Mouse (Mus musculus): ENCODE measurements around the gene Pga5. TPM values are rescaled to one million over a fixed set of nuclear protein-coding genes. Genes with fewer than 3 reads are reported as not detected.

Pga5 gene
- polyA plus RNA-seq, 1 experiment from 2014 or later: not detected

DNA sequence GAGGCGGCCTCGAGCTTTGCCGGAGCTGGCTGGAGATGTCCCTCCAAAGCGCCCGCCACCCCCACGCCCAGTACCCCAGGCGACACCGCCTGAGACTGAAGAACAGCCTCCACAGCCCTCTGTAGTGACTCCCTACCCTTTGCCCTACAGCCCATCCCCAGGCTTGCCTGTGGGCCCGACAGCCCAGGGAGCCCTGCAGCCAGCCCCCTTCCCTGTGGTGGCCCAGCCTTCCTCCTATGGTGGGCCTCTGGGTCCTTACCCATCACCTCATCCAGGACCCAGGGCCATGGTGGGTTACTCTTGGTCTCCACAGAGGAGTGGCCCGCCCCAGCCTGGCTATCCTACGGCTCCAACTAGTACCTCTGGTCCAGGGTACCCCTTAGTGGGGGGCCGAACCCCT, 34.8 kb upstream of the Pga5 start:
- no peak for DNase-seq (ENCODE audit: low spot score)
- WGBS: 95% methylated on average over 12 of the region's 12 CpGs
- H3K4me3 ChIP-seq: no peak overlapping the region
- no peaks in the 10 kb centered on the region for H3K27me3 ChIP-seq (replicated peaks; ENCODE audit: low read depth, poor library complexity, severe bottlenecking)
- peaks cover 61% of the 10 kb centered on the region for H3K36me3 ChIP-seq (replicated peaks)
- no peaks in the 10 kb centered on the region for H3K9me3 ChIP-seq
- H3K4me1 ChIP-seq: peaks cover 12% of the 10 kb centered on the region
- H3K27ac ChIP-seq (replicated peaks): no peak overlapping the region

DNA sequence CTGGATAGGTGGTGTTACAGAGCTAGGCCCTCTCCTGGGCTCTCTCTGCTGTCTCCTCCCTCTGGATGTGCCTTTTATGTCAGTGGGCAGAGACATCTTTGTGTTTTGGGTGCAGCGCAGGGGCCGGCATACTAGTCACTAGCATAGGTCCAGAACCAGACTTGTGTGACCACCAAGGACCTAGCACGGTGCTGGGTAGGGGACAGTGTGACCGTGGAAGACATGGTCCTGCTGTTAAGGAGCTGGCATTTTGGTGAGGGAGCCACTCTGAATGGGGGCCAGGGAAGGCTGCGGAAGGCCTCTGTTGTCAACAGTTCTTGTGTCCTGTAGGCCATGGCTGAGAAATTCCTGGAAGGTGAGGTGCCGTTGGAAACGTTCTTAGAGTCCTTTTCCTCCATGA, 34.3 kb upstream of the Pga5 start:
- peaks cover 12% of the 10 kb centered on the region for H3K4me1 ChIP-seq
- H3K9me3 ChIP-seq: no peaks in the 10 kb centered on the region
- DNase-seq (ENCODE audit: low spot score): no peak
- no peaks in the 10 kb centered on the region for H3K27me3 ChIP-seq (replicated peaks; ENCODE audit: low read depth, poor library complexity, severe bottlenecking)
- H3K36me3 ChIP-seq (replicated peaks): peaks cover 65% of the 10 kb centered on the region
- 96% methylated on average over 7 of the region's 7 CpGs for WGBS
- H3K27ac ChIP-seq (replicated peaks): no peak overlapping the region
- H3K4me3 ChIP-seq: no peak overlapping the region

DNA sequence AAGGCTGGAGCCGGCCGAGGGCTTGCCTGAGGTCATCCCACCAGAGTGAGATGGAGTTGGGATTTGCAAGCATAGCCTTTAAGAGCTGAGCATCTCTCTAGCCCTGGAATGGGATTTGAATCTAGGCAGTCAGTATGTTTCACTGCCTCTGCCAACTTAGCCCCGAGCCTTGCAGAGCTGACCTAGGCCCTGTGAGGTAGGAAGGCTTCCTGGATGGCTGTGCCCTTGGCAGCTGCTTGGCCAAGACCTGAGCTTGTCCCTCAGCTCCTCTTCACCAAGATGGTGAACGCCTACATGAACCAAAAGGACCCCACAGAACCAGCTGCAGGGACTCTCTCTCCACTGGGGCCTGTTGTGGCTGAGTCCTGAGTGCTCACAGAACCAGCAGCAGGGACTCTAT, 32.9 kb upstream of the Pga5 start:
- H3K4me1 ChIP-seq: peaks cover 12% of the 10 kb centered on the region
- H3K36me3 ChIP-seq (replicated peaks): peaks cover 78% of the 10 kb centered on the region
- no peak for DNase-seq (ENCODE audit: low spot score)
- 93% methylated on average over 4 of the region's 4 CpGs for WGBS
- no peaks in the 10 kb centered on the region for H3K27me3 ChIP-seq (replicated peaks; ENCODE audit: low read depth, poor library complexity, severe bottlenecking)
- no peak overlapping the region for H3K4me3 ChIP-seq
- H3K27ac ChIP-seq (replicated peaks): no peak overlapping the region
- H3K9me3 ChIP-seq: no peaks in the 10 kb centered on the region

DNA sequence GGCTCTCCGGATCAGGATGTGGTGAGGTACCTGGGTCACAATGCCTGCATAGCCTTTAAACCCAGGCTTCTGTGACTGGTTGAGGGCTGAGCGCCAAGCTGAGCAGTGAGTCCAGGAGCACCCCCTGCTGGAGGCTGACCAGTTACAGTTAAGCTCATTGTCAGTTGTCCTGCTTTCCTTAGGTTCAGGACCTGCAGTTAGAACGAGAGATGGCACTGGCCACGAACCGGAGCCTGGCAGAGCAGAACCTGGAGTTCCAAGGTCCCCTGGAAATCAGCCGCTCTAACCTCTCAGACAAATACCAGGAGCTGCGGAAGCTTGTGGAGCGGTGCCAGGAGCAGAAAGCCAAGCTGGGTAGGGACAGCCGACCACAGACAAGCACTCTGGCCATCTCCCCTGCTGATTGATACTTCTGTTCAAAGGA, 32.2 kb upstream of the Pga5 start:
- WGBS: 83% methylated on average over 9 of the region's 9 CpGs
- Histone ChIP-seq H3K4me3 (no peak overlapping the region), H3K27me3 (replicated peaks; ENCODE audit: low read depth, poor library complexity, severe bottlenecking) (no peaks in the 10 kb centered on the region), H3K4me1 (peaks cover 16% of the 10 kb centered on the region), H3K9me3 (no peaks in the 10 kb centered on the region), H3K36me3 (replicated peaks) (peaks cover 78% of the 10 kb centered on the region), H3K27ac (replicated peaks) (0 out of 2 replicates have a peak overlapping the region, but pooled peaks have one; percentile 4)
- DNase-seq (ENCODE audit: low spot score): peak; percentile 50

DNA sequence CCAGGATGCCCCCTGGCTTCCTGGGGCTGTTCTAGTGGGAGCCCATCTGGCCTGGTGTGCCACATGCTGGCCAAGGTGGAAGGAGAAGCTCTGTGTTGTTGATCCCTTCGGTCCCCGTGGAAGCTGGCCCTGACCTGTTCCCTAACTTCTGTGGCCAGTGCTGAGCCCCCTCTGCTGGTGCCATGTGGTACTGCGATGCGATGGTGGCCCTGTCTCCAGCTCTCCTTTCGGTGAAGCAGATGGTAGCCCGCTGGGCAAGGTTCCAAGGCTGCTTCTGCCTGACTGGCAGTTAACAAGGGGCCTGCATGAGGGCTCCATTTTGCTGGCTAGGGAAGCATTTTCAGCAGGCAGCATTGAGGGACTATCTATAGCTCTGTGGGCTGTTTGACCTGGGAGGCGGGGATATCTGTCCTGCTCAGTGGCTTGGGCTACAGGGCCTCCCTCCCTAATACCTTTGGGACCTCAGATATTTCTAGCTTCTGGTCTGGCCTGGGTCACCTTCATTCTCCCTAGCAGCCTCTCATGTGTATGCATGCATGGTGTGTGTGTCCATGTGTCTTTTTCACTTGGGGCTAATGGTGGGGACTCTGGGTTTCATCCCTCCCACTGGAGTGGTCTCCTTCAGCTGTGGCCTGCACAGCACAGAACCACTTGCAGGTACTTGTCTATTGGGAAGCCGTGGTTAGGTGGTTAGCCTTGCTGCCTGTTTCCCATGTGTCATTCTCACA, 31.7 kb upstream of the Pga5 start:
- Histone ChIP-seq H3K27ac (replicated peaks) (peak overlapping the region; percentile 48), H3K27me3 (replicated peaks; ENCODE audit: low read depth, poor library complexity, severe bottlenecking) (no peaks in the 10 kb centered on the region), H3K4me1 (peaks cover 18% of the 10 kb centered on the region), H3K4me3 (no peak overlapping the region), H3K9me3 (no peaks in the 10 kb centered on the region), H3K36me3 (replicated peaks) (peaks cover 78% of the 10 kb centered on the region)
- peak; percentile 91 for DNase-seq (ENCODE audit: low spot score)
- 31% methylated on average over 8 of the region's 8 CpGs for WGBS

DNA sequence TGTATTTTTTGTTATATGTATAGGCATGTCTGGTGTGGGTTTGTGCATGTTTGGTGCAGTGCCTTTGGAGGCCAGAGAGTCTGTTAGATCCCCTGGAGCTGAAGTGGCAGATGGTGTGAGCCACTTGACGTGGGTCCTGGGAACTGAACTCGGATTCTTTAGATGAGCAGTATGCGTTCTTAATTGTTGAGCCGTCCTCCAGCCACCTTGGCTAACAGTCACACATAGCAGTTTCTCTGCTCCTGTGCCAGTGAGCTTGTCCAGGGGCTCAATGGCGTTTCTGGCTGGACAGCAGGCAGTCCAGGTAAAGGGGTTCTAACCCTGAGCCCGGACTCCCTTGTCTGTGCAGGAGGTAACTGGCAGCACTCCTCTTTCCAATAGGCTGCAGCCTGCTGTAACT, 31.0 kb upstream of the Pga5 start:
- H3K4me3 ChIP-seq: no peak overlapping the region
- 75% methylated on average over 6 of the region's 6 CpGs for WGBS
- H3K27ac ChIP-seq (replicated peaks): peak overlapping the region; percentile 48
- DNase-seq (ENCODE audit: low spot score): no peak
- no peaks in the 10 kb centered on the region for H3K27me3 ChIP-seq (replicated peaks; ENCODE audit: low read depth, poor library complexity, severe bottlenecking)
- H3K9me3 ChIP-seq: no peaks in the 10 kb centered on the region
- H3K4me1 ChIP-seq: peaks cover 16% of the 10 kb centered on the region
- H3K36me3 ChIP-seq (replicated peaks): peaks cover 74% of the 10 kb centered on the region

DNA sequence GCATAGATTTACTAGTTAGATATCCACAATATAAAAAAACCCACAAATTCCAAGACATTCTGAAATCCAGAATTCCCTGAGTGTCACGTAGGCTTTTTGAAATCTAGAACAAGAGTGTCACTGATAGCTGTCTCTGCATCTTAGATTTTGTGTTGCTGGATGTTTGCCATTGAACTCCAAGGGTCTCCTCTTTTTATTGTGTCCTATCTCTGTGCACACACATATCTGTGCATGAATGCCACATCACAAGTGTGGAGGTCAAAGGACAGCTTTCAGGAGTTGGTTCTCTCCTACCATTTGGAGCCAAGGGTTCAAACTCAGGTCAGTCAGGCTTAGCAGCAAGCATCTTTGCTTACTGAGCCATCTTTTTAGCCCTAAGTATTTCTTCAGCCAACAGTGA, 30.0 kb upstream of the Pga5 start:
- H3K4me3 ChIP-seq: no peak overlapping the region
- peaks cover 19% of the 10 kb centered on the region for H3K4me1 ChIP-seq
- no peak overlapping the region for H3K27ac ChIP-seq (replicated peaks)
- peaks cover 69% of the 10 kb centered on the region for H3K36me3 ChIP-seq (replicated peaks)
- WGBS: 93% methylated on average over 1 of the region's 1 CpGs
- no peaks in the 10 kb centered on the region for H3K9me3 ChIP-seq
- DNase-seq (ENCODE audit: low spot score): no peak
- H3K27me3 ChIP-seq (replicated peaks; ENCODE audit: low read depth, poor library complexity, severe bottlenecking): no peaks in the 10 kb centered on the region

DNA sequence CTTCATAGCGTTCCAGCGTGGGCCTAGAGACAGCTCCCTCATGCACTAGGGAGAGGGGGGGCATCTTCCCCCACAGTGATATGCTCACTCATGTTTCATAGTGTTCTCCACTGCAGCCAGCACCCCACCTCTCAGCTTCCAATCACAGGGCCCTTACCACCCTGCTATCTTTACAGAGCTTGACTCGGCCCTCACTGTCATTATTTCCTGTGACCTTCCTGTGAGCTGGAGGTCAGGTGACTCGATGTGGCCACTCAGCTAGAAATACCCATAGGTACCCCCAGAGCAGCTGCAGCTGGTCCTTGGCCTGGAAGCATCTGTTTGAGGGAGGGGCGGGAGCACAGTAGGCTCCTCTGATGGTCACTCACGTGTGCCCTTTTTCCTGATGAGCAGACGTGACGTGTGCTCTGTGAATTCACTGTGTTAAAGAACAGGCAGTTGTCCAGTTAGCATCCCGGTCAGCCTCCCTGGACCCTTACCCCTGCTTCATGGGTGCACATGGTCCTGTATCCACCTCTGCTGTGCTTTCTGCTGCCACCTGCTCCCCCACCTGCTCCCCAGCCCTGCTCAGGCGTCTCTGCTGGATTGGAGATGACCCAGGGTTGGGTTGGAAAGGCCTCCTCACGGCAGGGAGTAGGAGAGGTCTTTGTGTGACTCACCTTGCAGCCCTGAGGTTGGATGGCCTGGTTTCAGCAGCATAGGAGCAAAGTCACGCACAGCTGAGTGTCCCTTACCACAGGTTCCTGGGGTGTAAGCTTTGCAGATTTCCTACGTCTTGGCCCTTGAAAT, 29.4 kb upstream of the Pga5 start:
- Histone ChIP-seq H3K9me3 (no peaks in the 10 kb centered on the region), H3K27me3 (replicated peaks; ENCODE audit: low read depth, poor library complexity, severe bottlenecking) (no peaks in the 10 kb centered on the region), H3K36me3 (replicated peaks) (peaks cover 63% of the 10 kb centered on the region), H3K4me3 (no peak overlapping the region), H3K4me1 (peaks cover 22% of the 10 kb centered on the region), H3K27ac (replicated peaks) (no peak overlapping the region)
- 80% methylated on average over 13 of the region's 13 CpGs for WGBS
- no peak for DNase-seq (ENCODE audit: low spot score)

DNA sequence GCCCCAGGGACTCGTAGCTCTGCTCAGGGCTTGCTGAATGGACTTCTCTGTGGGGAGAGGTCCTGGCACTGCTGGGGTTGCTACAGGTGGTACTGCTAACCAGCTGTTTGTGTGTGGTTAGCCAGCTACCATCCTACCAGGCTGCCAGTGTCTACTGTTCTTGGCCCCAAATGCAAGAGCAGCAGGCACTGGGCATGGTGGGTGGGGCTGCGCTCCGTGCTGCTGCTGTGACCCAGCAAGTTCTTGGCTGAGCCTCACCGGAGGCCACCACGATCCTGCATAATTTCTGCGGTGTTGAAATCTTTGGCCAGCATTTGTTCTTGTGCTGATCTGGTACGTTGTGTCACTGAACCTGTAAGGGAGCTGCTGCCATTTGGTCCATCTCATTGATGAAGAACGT, 25.6 kb upstream of the Pga5 start:
- no peak for DNase-seq (ENCODE audit: low spot score)
- peaks cover 50% of the 10 kb centered on the region for H3K4me1 ChIP-seq
- no peak overlapping the region for H3K27ac ChIP-seq (replicated peaks)
- H3K9me3 ChIP-seq: no peaks in the 10 kb centered on the region
- H3K36me3 ChIP-seq (replicated peaks): peaks cover 29% of the 10 kb centered on the region
- H3K27me3 ChIP-seq (replicated peaks; ENCODE audit: low read depth, poor library complexity, severe bottlenecking): no peaks in the 10 kb centered on the region
- H3K4me3 ChIP-seq: no peak overlapping the region
- 94% methylated on average over 8 of the region's 8 CpGs for WGBS

DNA sequence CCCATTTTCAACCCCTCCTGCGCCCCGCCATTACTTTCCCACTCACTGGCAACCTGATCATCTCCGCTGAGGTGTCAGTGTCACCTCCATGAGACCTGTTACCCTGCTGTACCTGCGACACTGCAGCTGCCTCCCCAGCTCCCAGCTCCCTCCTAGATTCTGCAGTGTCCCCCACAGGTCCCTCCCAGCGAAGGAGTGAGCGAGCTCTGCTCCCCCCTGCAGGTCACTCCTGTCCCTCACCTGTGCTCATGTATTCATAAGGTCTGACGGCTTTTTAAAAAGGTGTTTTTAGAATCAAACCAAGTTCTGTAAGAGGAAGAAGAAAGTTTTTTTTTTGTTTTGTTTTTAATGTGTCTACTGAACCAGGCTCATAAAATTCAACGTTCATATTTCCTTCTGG, 24.3 kb upstream of the Pga5 start:
- Histone ChIP-seq H3K9me3 (no peaks in the 10 kb centered on the region), H3K36me3 (replicated peaks) (peaks cover 17% of the 10 kb centered on the region), H3K27ac (replicated peaks) (no peak overlapping the region), H3K4me3 (no peak overlapping the region), H3K27me3 (replicated peaks; ENCODE audit: low read depth, poor library complexity, severe bottlenecking) (no peaks in the 10 kb centered on the region), H3K4me1 (peaks cover 63% of the 10 kb centered on the region)
- 79% methylated on average over 8 of the region's 8 CpGs for WGBS
- DNase-seq (ENCODE audit: low spot score): no peak

DNA sequence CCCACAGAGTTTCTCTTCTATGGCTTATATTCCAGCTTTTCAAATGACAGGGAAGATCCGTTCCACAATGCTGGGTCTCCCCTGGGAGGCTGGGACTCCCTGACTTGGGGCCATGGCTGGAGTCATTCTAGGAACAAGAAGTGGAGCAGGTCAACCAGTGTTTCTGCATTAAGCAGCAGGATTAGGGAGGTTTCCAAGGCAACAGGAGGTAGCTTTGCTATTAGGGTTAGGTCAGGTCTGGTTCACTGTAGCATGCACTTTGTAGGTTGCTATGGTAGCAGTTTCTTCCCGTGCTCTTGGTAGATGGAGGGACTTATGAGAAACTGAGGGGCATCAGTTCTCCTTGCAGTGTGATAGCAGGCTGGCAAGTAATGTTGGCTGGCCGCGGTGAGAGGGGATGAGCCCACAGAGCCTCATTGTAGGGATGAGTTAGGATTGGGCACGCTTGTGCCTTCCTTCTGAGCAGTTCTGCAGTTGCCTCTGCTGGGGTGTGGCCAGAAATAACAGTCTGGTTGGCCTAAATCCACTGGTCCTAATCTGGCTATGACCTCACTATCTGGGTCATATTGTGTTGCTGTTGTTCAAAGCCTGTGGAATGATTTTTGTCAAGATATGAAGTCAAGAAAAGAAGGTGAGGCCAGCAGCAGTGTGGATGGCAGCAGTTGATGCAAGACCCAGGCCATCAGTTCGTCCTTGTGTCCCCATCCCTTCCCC, 23.3 kb upstream of the Pga5 start:
- H3K27me3 ChIP-seq (replicated peaks; ENCODE audit: low read depth, poor library complexity, severe bottlenecking): no peaks in the 10 kb centered on the region
- no peak for DNase-seq (ENCODE audit: low spot score)
- 67% methylated on average over 6 of the region's 6 CpGs for WGBS
- H3K27ac ChIP-seq (replicated peaks): no peak overlapping the region
- H3K4me1 ChIP-seq: peaks cover 69% of the 10 kb centered on the region
- no peaks in the 10 kb centered on the region for H3K9me3 ChIP-seq
- peaks cover 7% of the 10 kb centered on the region for H3K36me3 ChIP-seq (replicated peaks)
- H3K4me3 ChIP-seq: no peak overlapping the region

DNA sequence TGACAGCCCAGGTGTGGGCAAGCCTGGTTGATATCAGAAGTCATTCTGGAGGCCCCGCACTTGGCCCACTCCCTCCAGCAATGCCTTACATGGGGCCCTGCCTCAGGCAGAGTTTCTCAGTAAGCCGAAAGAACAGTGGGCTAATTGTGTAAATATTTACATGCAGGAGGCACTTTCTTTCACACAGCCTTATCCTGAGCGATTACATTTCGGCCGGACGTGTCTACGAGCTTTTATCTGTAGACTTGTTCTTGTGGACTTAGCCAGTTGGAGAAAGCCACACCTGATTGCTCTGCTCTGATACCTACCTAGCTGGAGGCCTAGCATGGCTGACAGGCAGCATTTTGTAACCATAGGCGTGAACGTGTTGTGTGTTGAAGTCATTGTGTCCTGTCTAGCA, 22.0 kb upstream of the Pga5 start:
- no peak overlapping the region for H3K4me3 ChIP-seq
- H3K27me3 ChIP-seq (replicated peaks; ENCODE audit: low read depth, poor library complexity, severe bottlenecking): no peaks in the 10 kb centered on the region
- no peak for DNase-seq (ENCODE audit: low spot score)
- H3K27ac ChIP-seq (replicated peaks): no peak overlapping the region
- H3K9me3 ChIP-seq: no peaks in the 10 kb centered on the region
- WGBS: 68% methylated on average over 9 of the region's 9 CpGs
- H3K4me1 ChIP-seq: peaks cover 74% of the 10 kb centered on the region
- H3K36me3 ChIP-seq (replicated peaks): 0 out of 2 replicates have a peak, but pooled peaks cover 5% of the 10 kb centered on the region
